Mouse (Mus musculus): ENCODE results near the gene Fbxl20. TPM values are rescaled to one million over a fixed set of nuclear protein-coding genes. Genes with fewer than 3 reads are reported as not detected.

The Fbxl20 gene
- polyA plus RNA-seq, 1 experiment = 15.4 TPM

- no peak overlapping the region for H3K27ac ChIP-seq (ENCODE audit: insufficient read depth, low read length)
- H3K27me3 ChIP-seq (ENCODE audit: control insufficient read depth, insufficient read depth, low read length) = no peaks in the 10 kb centered on the region
- H3K36me3 ChIP-seq (ENCODE audit: control insufficient read depth, insufficient read depth, low read length) = peaks cover 33% of the 10 kb centered on the region
- TF ChIP-seq CTCF (IDR thresholded peaks at IDR 0.05; ENCODE audit: extremely low read depth, insufficient read depth, insufficient read length, insufficient replicate concordance) (no peak), POLR2A (IDR thresholded peaks at IDR 0.05; ENCODE audit: low read depth, low read length) (no peak)
- no peak for DNase-seq (ENCODE audit: low read depth in 1 of 2, low spot score in 2 of 2)
- no peak overlapping the region for H3K4me3 ChIP-seq (ENCODE audit: extremely low read depth, insufficient read depth, insufficient read length)
- WGBS = 90% methylated on average over 3 of the region's 3 CpGs
- H3K4me1 ChIP-seq (ENCODE audit: control insufficient read depth, insufficient read depth, insufficient read length) = no peaks in the 10 kb centered on the region
Measured at GRCm38 (mm10) chr11:98101332-98101731, 48.9 kb downstream of the Fbxl20 start.

DNA sequence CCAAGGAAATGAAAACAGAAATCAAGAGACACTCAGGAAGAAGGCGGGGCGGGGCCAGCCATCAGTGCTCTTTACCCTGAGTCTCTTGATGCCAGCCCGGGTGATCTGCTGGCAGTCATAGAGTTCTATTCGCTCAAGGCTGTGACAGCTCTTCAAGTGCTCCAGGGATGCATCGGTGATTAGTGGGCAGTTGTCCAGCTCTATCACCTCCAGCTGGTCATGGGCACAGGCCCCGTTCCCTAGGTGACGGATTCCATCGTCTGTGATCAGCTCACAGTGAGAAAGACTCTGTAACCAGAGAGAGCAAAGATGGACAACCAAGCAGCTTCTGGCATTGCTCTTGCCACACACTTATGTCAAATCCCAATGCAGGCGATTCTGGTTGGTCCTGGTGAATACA, 59.6 kb downstream of the Fbxl20 start:
- H3K36me3 ChIP-seq (ENCODE audit: control insufficient read depth, insufficient read depth, low read length) = peaks cover 34% of the 10 kb centered on the region

GRCm38 (mm10) chr11:98088224-98088623, 62.0 kb downstream of the Fbxl20 start:
- no peak for DNase-seq (ENCODE audit: low read depth in 1 of 2, low spot score in 2 of 2)
- Histone ChIP-seq H3K27ac (ENCODE audit: insufficient read depth, low read length) (no peak overlapping the region), H3K27me3 (ENCODE audit: control insufficient read depth, insufficient read depth, low read length) (no peaks in the 10 kb centered on the region), H3K4me1 (ENCODE audit: control insufficient read depth, insufficient read depth, insufficient read length) (no peaks in the 10 kb centered on the region), H3K36me3 (ENCODE audit: control insufficient read depth, insufficient read depth, low read length) (peaks cover 31% of the 10 kb centered on the region), H3K4me3 (ENCODE audit: extremely low read depth, insufficient read depth, insufficient read length) (no peak overlapping the region)
- TF ChIP-seq CTCF (IDR thresholded peaks at IDR 0.05; ENCODE audit: extremely low read depth, insufficient read depth, insufficient read length, insufficient replicate concordance) (no peak), POLR2A (IDR thresholded peaks at IDR 0.05; ENCODE audit: low read depth, low read length) (no peak)
- 51% methylated on average over 7 of the region's 7 CpGs for WGBS

More for the DNA sequence above, 59.6 kb downstream of the Fbxl20 start:
- no peak overlapping the region for H3K27ac ChIP-seq (ENCODE audit: insufficient read depth, low read length)
- TF ChIP-seq CTCF (IDR thresholded peaks at IDR 0.05; ENCODE audit: extremely low read depth, insufficient read depth, insufficient read length, insufficient replicate concordance) (no peak), POLR2A (IDR thresholded peaks at IDR 0.05; ENCODE audit: low read depth, low read length) (no peak)
- DNase-seq (ENCODE audit: low read depth in 1 of 2, low spot score in 2 of 2) = no peak
- 89% methylated on average over 9 of the region's 9 CpGs for WGBS
- no peak overlapping the region for H3K4me3 ChIP-seq (ENCODE audit: extremely low read depth, insufficient read depth, insufficient read length)
- no peaks in the 10 kb centered on the region for H3K4me1 ChIP-seq (ENCODE audit: control insufficient read depth, insufficient read depth, insufficient read length)
- no peaks in the 10 kb centered on the region for H3K27me3 ChIP-seq (ENCODE audit: control insufficient read depth, insufficient read depth, low read length)

DNA sequence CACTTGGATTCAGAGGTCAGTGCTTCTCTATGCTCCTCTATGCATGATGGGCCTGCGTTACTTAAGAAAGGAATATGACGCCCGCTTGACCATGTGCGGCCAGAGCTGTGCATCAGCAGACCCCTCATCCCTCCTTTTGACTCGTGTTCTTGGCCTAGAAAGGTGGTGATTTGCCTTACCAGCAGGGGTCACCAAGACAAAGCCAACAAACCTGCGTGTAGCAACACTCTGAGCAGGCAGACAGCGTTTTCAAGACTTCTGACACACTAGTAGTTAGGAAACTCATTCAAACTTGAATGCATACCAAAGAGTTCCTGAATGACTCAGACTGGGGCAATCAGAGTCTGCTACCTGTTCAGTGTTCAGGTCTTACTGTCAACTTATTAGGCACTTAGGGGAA, 63.6 kb downstream of the Fbxl20 start:
- no peak overlapping the region for H3K4me3 ChIP-seq (ENCODE audit: extremely low read depth, insufficient read depth, insufficient read length)
- TF ChIP-seq POLR2A (IDR thresholded peaks at IDR 0.05; ENCODE audit: low read depth, low read length) (no peak), CTCF (IDR thresholded peaks at IDR 0.05; ENCODE audit: extremely low read depth, insufficient read depth, insufficient read length, insufficient replicate concordance) (no peak)
- no peaks in the 10 kb centered on the region for H3K27me3 ChIP-seq (ENCODE audit: control insufficient read depth, insufficient read depth, low read length)
- H3K4me1 ChIP-seq (ENCODE audit: control insufficient read depth, insufficient read depth, insufficient read length) = no peaks in the 10 kb centered on the region
- DNase-seq (ENCODE audit: low read depth in 1 of 2, low spot score in 2 of 2) = no peak
- no peak overlapping the region for H3K27ac ChIP-seq (ENCODE audit: insufficient read depth, low read length)
- peaks cover 24% of the 10 kb centered on the region for H3K36me3 ChIP-seq (ENCODE audit: control insufficient read depth, insufficient read depth, low read length)
- 85% methylated on average over 7 of the region's 7 CpGs for WGBS

DNA sequence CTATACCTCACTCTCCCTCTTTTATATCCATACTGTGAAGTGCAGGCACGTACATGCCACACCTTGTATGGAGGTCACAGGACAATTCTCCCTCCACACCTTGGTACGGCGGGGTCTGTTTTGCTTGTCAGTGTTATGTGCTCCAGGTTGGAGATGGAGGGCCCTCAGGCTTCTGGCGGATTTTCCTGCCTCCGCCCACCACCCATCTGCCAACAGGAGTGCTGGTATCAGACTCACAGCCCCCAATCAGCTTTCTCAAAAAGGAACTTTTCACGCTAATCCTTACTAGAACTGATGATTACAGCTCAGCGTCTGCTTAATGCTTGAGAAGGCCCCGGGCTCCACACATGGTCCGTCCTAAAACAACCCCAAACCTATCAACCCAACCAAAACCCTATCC, 64.1 kb downstream of the Fbxl20 start:
- Histone ChIP-seq H3K27me3 (ENCODE audit: control insufficient read depth, insufficient read depth, low read length) (no peaks in the 10 kb centered on the region), H3K36me3 (ENCODE audit: control insufficient read depth, insufficient read depth, low read length) (peaks cover 23% of the 10 kb centered on the region), H3K4me3 (ENCODE audit: extremely low read depth, insufficient read depth, insufficient read length) (no peak overlapping the region), H3K27ac (ENCODE audit: insufficient read depth, low read length) (no peak overlapping the region), H3K4me1 (ENCODE audit: control insufficient read depth, insufficient read depth, insufficient read length) (no peaks in the 10 kb centered on the region)
- no peak for TF ChIP-seq POLR2A (IDR thresholded peaks at IDR 0.05; ENCODE audit: low read depth, low read length)
- 94% methylated on average over 9 of the region's 9 CpGs for WGBS
- DNase-seq (ENCODE audit: low read depth in 1 of 2, low spot score in 2 of 2) = no peak

DNA sequence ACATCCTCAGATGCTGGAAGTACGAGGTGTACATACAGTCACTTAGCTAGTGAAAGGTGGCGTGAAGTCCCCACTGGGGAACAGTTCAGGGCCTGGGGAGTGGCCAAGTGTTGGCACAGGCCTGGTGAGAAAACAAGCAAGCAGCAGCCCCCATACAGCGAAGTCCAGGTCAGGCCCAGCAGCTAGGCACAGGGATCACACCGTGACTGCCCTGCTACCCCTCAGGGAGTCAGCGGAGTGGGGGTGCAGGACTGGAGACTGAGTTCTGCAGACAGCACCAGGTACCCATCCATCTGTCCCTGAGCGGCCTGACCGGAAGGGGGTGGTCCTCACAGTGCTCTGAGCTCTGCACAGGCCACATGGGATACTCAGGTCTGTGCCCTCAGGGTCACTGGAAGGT, 67.5 kb downstream of the Fbxl20 start:
- H3K27ac ChIP-seq (ENCODE audit: insufficient read depth, low read length) = no peak overlapping the region
- H3K27me3 ChIP-seq (ENCODE audit: control insufficient read depth, insufficient read depth, low read length) = no peaks in the 10 kb centered on the region
- 93% methylated on average over 7 of the region's 7 CpGs for WGBS
- H3K36me3 ChIP-seq (ENCODE audit: control insufficient read depth, insufficient read depth, low read length) = peaks cover 4% of the 10 kb centered on the region; the same call in 1 of the 2 replicates
- no peak for DNase-seq (ENCODE audit: low read depth in 1 of 2, low spot score in 2 of 2)
- H3K4me3 ChIP-seq (ENCODE audit: extremely low read depth, insufficient read depth, insufficient read length) = no peak overlapping the region
- no peak for TF ChIP-seq CTCF (IDR thresholded peaks at IDR 0.05; ENCODE audit: extremely low read depth, insufficient read depth, insufficient read length, insufficient replicate concordance)
- H3K4me1 ChIP-seq (ENCODE audit: control insufficient read depth, insufficient read depth, insufficient read length) = no peaks in the 10 kb centered on the region

- 89% methylated on average over 6 of the region's 6 CpGs for WGBS
- Histone ChIP-seq H3K4me3 (ENCODE audit: extremely low read depth, insufficient read depth, insufficient read length) (no peak overlapping the region), H3K36me3 (ENCODE audit: control insufficient read depth, insufficient read depth, low read length) (no peaks in the 10 kb centered on the region), H3K27me3 (ENCODE audit: control insufficient read depth, insufficient read depth, low read length) (no peaks in the 10 kb centered on the region), H3K4me1 (ENCODE audit: control insufficient read depth, insufficient read depth, insufficient read length) (no peaks in the 10 kb centered on the region), H3K27ac (ENCODE audit: insufficient read depth, low read length) (no peak overlapping the region)
- DNase-seq (ENCODE audit: low read depth in 1 of 2, low spot score in 2 of 2) = no peak
- TF ChIP-seq CTCF (IDR thresholded peaks at IDR 0.05; ENCODE audit: extremely low read depth, insufficient read depth, insufficient read length, insufficient replicate concordance) (no peak), POLR2A (IDR thresholded peaks at IDR 0.05; ENCODE audit: low read depth, low read length) (no peak)
Measured at GRCm38 (mm10) chr11:98080450-98080849, 69.8 kb downstream of the Fbxl20 start.
